Mouse (Mus musculus): ENCODE measurements around the gene Mbd6. TPM values are rescaled to one million over a fixed set of nuclear protein-coding genes. Genes with fewer than 3 reads are reported as not detected.

Mbd6 gene
- polyA plus RNA-seq, 1 experiment from 2014 or later: 7.9 TPM

DNA sequence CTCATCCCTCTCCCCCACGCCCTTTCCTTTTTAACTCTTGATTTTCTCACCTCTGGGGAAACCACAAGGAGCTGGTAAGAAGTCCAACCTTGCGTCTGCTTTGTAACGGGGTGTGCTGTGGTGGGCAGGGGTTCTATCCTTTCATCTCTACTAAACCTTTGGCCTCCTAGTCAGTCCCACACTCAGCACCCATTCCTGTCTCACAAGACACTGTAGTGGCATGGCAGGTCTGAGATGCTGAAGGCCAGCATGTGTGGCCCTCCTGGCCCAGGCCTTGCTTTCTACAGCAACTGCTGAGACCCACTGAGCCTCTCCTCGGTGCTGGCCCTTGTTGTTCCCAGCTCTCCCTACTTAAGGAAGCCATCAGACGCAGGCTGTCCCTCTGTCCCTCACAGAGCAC is 16.4 kb downstream of the Mbd6 start:
- WGBS (ENCODE audit: insufficient replicate concordance): 79% methylated on average over 5 of the region's 5 CpGs
- H3K36me3 ChIP-seq (replicated peaks): peaks cover 86% of the 10 kb centered on the region
- H3K4me2 ChIP-seq: no peak overlapping the region
- H3K9ac ChIP-seq: no peak overlapping the region
- no peak overlapping the region for H3K27ac ChIP-seq (replicated peaks)
- H3K27me3 ChIP-seq: no peaks in the 10 kb centered on the region
- no peaks in the 10 kb centered on the region for H3K9me3 ChIP-seq (replicated peaks)
- no peak overlapping the region for H3K4me3 ChIP-seq (replicated peaks)
- ATAC-seq (ENCODE audit: insufficient read depth): no peak
- peaks cover 45% of the 10 kb centered on the region for H3K4me1 ChIP-seq (replicated peaks)

- H3K9ac ChIP-seq: no peak overlapping the region
- H3K27me3 ChIP-seq: peaks cover 2% of the 10 kb centered on the region; the same call in 1 of the 2 replicates
- no peak for ATAC-seq (ENCODE audit: insufficient read depth)
- no peak overlapping the region for H3K4me2 ChIP-seq
- peaks cover 57% of the 10 kb centered on the region for H3K4me1 ChIP-seq (replicated peaks)
- no peak overlapping the region for H3K4me3 ChIP-seq (replicated peaks)
- H3K27ac ChIP-seq (replicated peaks): no peak overlapping the region
- no peaks in the 10 kb centered on the region for H3K9me3 ChIP-seq (replicated peaks)
- peaks cover 62% of the 10 kb centered on the region for H3K36me3 ChIP-seq (replicated peaks)
- WGBS (ENCODE audit: insufficient replicate concordance): 52% methylated on average over 4 of the region's 4 CpGs
Observed at GRCm38 (mm10) chr10:127269884-127270283, 18.9 kb downstream of the Mbd6 start.

GRCm38 (mm10) chr10:127269036-127269435 is 19.8 kb downstream of the Mbd6 start:
- H3K9me3 ChIP-seq (replicated peaks): no peaks in the 10 kb centered on the region
- H3K27ac ChIP-seq (replicated peaks): no peak overlapping the region
- peaks cover 49% of the 10 kb centered on the region for H3K4me1 ChIP-seq (replicated peaks)
- ATAC-seq (ENCODE audit: insufficient read depth): no peak
- H3K9ac ChIP-seq: no peak overlapping the region
- no peak overlapping the region for H3K4me2 ChIP-seq
- H3K4me3 ChIP-seq (replicated peaks): no peak overlapping the region
- WGBS (ENCODE audit: insufficient replicate concordance): 78% methylated on average over 12 of the region's 12 CpGs
- peaks cover 10% of the 10 kb centered on the region for H3K27me3 ChIP-seq
- H3K36me3 ChIP-seq (replicated peaks): peaks cover 54% of the 10 kb centered on the region

- Histone ChIP-seq H3K27ac (replicated peaks) (0 out of 2 replicates have a peak overlapping the region, but pooled peaks have one; percentile 19), H3K4me2 (peak overlapping the region; percentile 0; the same call in 1 of the 2 replicates), H3K27me3 (peaks cover 16% of the 10 kb centered on the region), H3K9ac (no peak overlapping the region), H3K9me3 (replicated peaks) (no peaks in the 10 kb centered on the region), H3K4me3 (replicated peaks) (no peak overlapping the region), H3K4me1 (replicated peaks) (peaks cover 45% of the 10 kb centered on the region), H3K36me3 (replicated peaks) (peaks cover 53% of the 10 kb centered on the region)
- 58% methylated on average over 5 of the region's 5 CpGs for WGBS (ENCODE audit: insufficient replicate concordance)
- no peak for ATAC-seq (ENCODE audit: insufficient read depth)
Observed at GRCm38 (mm10) chr10:127268401-127268800, 20.4 kb downstream of the Mbd6 start.

DNA sequence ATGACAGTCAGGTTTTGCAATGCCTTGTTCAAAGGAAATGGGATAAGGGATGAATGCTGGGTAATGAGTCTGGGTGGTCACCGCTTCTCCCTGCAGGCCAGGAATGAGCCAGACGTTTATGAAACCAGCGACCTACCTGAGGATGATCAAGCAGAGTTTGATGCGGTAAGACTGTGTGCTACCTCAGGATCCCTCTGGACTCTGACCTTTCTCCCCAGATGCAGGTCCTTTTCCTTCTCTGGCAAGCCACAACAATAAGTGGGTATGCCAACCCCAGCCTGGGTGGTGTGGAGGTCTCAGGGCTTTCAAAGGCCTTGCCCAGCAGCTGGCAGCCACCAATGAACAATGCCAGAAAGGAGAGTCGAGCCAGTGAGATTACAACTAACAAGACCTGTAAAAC is 21.5 kb downstream of the Mbd6 start:
- Histone ChIP-seq H3K9me3 (replicated peaks) (no peaks in the 10 kb centered on the region), H3K4me2 (peak overlapping the region; percentile 94), H3K9ac (peak overlapping the region; percentile 100), H3K4me3 (replicated peaks) (peak overlapping the region; percentile 98), H3K36me3 (replicated peaks) (peaks cover 43% of the 10 kb centered on the region), H3K4me1 (replicated peaks) (peaks cover 53% of the 10 kb centered on the region), H3K27ac (replicated peaks) (peak overlapping the region; percentile 96), H3K27me3 (peaks cover 27% of the 10 kb centered on the region)
- no peak for ATAC-seq (ENCODE audit: insufficient read depth)
- 63% methylated on average over 5 of the region's 5 CpGs for WGBS (ENCODE audit: insufficient replicate concordance)

GRCm38 (mm10) chr10:127266112-127267091 is 22.4 kb downstream of the Mbd6 start, which contains the start of gene Dctn2:
Gene Dctn2, plus strand, starts transcription at chr10:127266368.
- under 1% methylated on average over 70 of the region's 70 CpGs for WGBS (ENCODE audit: insufficient replicate concordance)
- Histone ChIP-seq H3K27me3 (peaks cover 36% of the 10 kb centered on the region), H3K4me3 (replicated peaks) (peak within 1 kb of the TSS; percentile 98), H3K36me3 (replicated peaks) (peaks cover 35% of the 10 kb centered on the region), H3K4me2 (peak within 1 kb of the TSS; percentile 94), H3K9ac (peak within 1 kb of the TSS; percentile 100), H3K4me1 (replicated peaks) (peaks cover 53% of the 10 kb centered on the region), H3K9me3 (replicated peaks) (no peaks in the 10 kb centered on the region), H3K27ac (replicated peaks) (peak within 1 kb of the TSS; percentile 96)
- peak; percentile 98 for ATAC-seq (ENCODE audit: insufficient read depth)

DNA sequence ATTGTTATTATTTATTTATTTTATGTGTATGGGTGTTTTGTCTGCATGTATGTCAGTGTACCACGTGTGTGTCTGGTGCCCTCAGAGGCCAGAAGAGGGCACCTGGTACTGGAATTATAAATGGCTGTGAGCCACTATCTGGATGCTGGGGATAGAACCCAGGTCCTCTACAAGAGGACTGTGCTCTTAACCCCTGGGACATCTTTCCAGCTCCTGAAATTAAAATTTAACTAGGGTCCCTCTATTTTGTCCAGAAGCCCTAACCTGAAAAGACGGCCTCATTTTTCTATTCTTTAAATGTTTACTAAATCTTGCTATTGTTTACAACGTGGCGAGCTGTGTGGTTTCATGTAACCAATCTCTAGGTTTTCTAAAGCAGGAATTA is 23.1 kb downstream of the Mbd6 start:
- peaks cover 28% of the 10 kb centered on the region for H3K36me3 ChIP-seq (replicated peaks)
- 19% methylated on average over 4 of the region's 4 CpGs for WGBS (ENCODE audit: insufficient replicate concordance)
- H3K4me1 ChIP-seq (replicated peaks): peaks cover 51% of the 10 kb centered on the region
- peak overlapping the region; percentile 100; the same call in 1 of the 2 replicates for H3K9ac ChIP-seq
- H3K4me3 ChIP-seq (replicated peaks): peak overlapping the region; percentile 98
- peaks cover 43% of the 10 kb centered on the region for H3K27me3 ChIP-seq
- peak overlapping the region; percentile 94 for H3K4me2 ChIP-seq
- no peaks in the 10 kb centered on the region for H3K9me3 ChIP-seq (replicated peaks)
- H3K27ac ChIP-seq (replicated peaks): peak overlapping the region; percentile 48
- ATAC-seq (ENCODE audit: insufficient read depth): peak; percentile 60

DNA sequence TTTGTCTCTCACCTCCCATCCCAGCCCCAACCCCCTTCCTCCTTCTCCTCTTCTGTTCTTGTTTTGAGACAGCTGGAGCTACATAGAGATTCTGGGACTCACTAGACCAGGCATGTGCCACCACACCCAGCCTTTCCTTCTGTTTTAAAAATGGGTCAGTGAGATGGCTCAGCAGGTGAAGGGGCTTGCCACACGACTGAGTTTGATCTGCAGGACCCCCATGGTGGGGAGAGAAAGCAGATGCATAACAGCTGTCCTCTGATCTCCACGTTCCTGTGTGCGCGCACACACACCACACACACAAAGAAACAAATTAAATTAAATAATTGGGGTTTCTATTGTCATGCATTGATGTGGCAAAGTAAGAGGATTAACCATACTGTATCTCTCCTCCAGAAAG is 23.8 kb downstream of the Mbd6 start:
- Histone ChIP-seq H3K4me3 (replicated peaks) (no peak overlapping the region), H3K4me1 (replicated peaks) (peaks cover 48% of the 10 kb centered on the region), H3K4me2 (no peak overlapping the region), H3K27ac (replicated peaks) (no peak overlapping the region), H3K27me3 (peaks cover 50% of the 10 kb centered on the region), H3K36me3 (replicated peaks) (peaks cover 21% of the 10 kb centered on the region), H3K9ac (no peak overlapping the region), H3K9me3 (replicated peaks) (no peaks in the 10 kb centered on the region)
- 78% methylated on average over 4 of the region's 4 CpGs for WGBS (ENCODE audit: insufficient replicate concordance)
- ATAC-seq (ENCODE audit: insufficient read depth): no peak

GRCm38 (mm10) chr10:127264336-127264735 is 24.5 kb downstream of the Mbd6 start:
- Histone ChIP-seq H3K4me3 (replicated peaks) (no peak overlapping the region), H3K4me1 (replicated peaks) (peaks cover 44% of the 10 kb centered on the region), H3K27ac (replicated peaks) (no peak overlapping the region), H3K27me3 (peaks cover 54% of the 10 kb centered on the region), H3K9me3 (replicated peaks) (no peaks in the 10 kb centered on the region), H3K4me2 (no peak overlapping the region), H3K36me3 (replicated peaks) (peaks cover 16% of the 10 kb centered on the region), H3K9ac (no peak overlapping the region)
- ATAC-seq (ENCODE audit: insufficient read depth): no peak
- 65% methylated on average over 8 of the region's 8 CpGs for WGBS (ENCODE audit: insufficient replicate concordance)

DNA sequence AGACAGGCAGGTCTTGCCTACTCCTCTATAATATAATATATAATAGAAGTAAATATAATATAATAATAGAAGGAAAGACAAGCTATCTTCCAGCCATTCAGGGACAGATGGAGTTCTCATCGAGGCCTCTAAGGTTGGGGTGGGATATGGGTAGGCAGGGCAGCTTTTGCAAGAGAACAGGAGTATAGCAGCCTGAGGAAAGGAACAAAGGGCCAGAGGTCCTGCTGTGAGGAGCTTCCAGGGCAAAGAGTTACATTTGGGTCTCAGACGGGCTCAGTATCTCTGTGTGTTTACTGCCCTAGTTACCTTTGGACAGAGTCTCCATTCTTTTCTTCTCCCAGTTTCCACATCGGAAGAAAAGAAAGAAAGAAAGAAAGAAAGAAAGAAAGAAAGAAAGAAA is 25.2 kb downstream of the Mbd6 start:
- peaks cover 9% of the 10 kb centered on the region for H3K36me3 ChIP-seq (replicated peaks)
- no peak overlapping the region for H3K9ac ChIP-seq
- whole genome bisulfite sequencing (ENCODE audit: insufficient replicate concordance): 52% methylated on average over 3 of the region's 3 CpGs
- H3K4me3 ChIP-seq (replicated peaks): no peak overlapping the region
- no peaks in the 10 kb centered on the region for H3K9me3 ChIP-seq (replicated peaks)
- peaks cover 61% of the 10 kb centered on the region for H3K27me3 ChIP-seq
- H3K4me2 ChIP-seq: no peak overlapping the region
- no peak overlapping the region for H3K27ac ChIP-seq (replicated peaks)
- peaks cover 37% of the 10 kb centered on the region for H3K4me1 ChIP-seq (replicated peaks)
- ATAC-seq (ENCODE audit: insufficient read depth): no peak
